Mouse (Mus musculus) testis, adult 2 months (tissue): ENCODE results near the gene Olfr547.

Experiments used
- CTCF ChIP-seq: fragments of 200-500 bp; IDR thresholded peaks from 2 replicates; pipeline ENCODE4 v1.5.1; 2012; ENCODE audit warnings: low read depth, mild to moderate bottlenecking, inconsistent platforms, low read length, moderate library complexity; ENCODE audit not compliant: control insufficient read depth, insufficient read depth, insufficient replicate concordance
- POLR2A ChIP-seq: fragments of 200-500 bp; IDR thresholded peaks from 2 replicates; pipeline ENCODE4 v1.6.1; 2012; ENCODE audit warnings: low read depth, mild to moderate bottlenecking, inconsistent platforms, low read length, moderate library complexity; ENCODE audit not compliant: control insufficient read depth

GRCm38 (mm10) chr7:102508066-102508465 lies 26.5 kb upstream of the Olfr547 start:
- TF ChIP-seq POLR2A (no peak), CTCF (no peak)
